Mouse (Mus musculus): ENCODE data around the gene Olfr113. TPM values are rescaled to one million over a fixed set of nuclear protein-coding genes. Genes with fewer than 3 reads are reported as not detected.
"Not testable (repeated sequence)": the region's sequence is repeated elsewhere in the genome, so short reads cannot be mapped to it uniquely, and the experiment has no call there.

Gene Olfr113
- polyA plus RNA-seq, 1 experiment from 2014 or later = not detected

DNA sequence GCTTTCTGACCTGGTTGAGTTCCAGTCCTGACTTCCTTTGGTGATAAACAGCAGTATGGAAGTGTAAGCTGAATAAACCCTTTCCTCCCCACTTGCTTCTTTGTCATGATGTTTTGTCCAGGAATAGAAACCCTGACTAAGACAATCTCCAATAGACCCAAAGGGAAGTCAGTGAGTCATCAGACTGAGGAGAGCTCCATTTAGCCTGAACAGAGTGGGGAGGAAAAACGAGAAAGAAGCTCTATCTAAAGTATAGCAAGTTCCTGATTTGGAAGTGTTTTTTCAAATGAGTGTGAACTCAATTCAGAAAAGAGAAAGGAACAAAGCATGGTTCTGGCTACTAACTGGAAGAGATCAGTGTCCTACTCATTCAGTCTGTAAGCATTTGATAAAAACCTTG is 39.0 kb downstream of the Olfr113 start:
- not testable (repeated sequence) for H3K9me3 ChIP-seq (ENCODE audit: control insufficient read depth, low read length); H3K36me3 ChIP-seq (ENCODE audit: control insufficient read depth, insufficient read depth, low read length); H3K4me3 ChIP-seq (ENCODE audit: control insufficient read depth in 1 of 2, insufficient read depth in 1 of 2, low read depth in 1 of 2, low read length in 2 of 2); H3K9ac ChIP-seq (ENCODE audit: low read length); H3K27me3 ChIP-seq (ENCODE audit: control insufficient read depth, insufficient read depth, low read length); H3K27ac ChIP-seq (replicated peaks in 1 of 2; ENCODE audit: control insufficient read depth in 1 of 2, insufficient read depth in 1 of 2, low read depth in 2 of 2, low read length in 2 of 2); ATAC-seq (ENCODE audit: insufficient number of reproducible peaks, insufficient read depth, low FRiP score, low read depth); H3K4me1 ChIP-seq (ENCODE audit: control insufficient read depth in 2 of 2, insufficient read depth in 2 of 2, low read length in 2 of 2); H3K4me2 ChIP-seq (ENCODE audit: low read length)
- whole genome bisulfite sequencing = 33% methylated on average over 1 of the region's 1 CpGs

DNA sequence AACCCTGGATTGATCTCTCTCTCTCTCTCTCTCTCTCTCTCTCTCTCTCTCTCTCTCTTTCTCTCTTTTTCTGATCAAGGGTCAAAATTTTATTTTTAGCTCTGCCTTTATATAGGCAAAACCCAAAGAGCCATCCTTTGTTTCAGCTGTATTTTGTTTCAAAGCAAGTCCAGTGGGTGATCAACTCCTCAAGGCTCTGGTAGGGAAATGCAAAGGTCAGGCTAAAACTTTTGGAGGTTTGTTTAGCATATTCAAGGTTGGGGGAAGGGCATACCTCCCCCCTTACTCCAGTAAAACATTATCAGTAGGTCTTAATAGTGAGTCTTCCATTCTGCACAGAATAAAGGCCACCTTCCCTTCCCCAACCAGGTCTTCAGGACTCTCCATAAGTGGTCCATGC is 42.3 kb downstream of the Olfr113 start:
- Histone ChIP-seq H3K36me3 (ENCODE audit: control insufficient read depth, insufficient read depth, low read length) (no peaks in the 10 kb centered on the region), H3K27ac (replicated peaks in 1 of 2; ENCODE audit: control insufficient read depth in 1 of 2, insufficient read depth in 1 of 2, low read depth in 2 of 2, low read length in 2 of 2) (no peak overlapping the region), H3K4me3 (ENCODE audit: control insufficient read depth in 1 of 2, insufficient read depth in 1 of 2, low read depth in 1 of 2, low read length in 2 of 2) (no peak overlapping the region), H3K27me3 (ENCODE audit: control insufficient read depth, insufficient read depth, low read length) (no peaks in the 10 kb centered on the region), H3K4me1 (ENCODE audit: control insufficient read depth in 2 of 2, insufficient read depth in 2 of 2, low read length in 2 of 2) (no peaks in the 10 kb centered on the region), H3K9ac (ENCODE audit: low read length) (no peak overlapping the region), H3K9me3 (ENCODE audit: control insufficient read depth, low read length) (0 out of 2 replicates have a peak, but pooled peaks cover 2% of the 10 kb centered on the region), H3K4me2 (ENCODE audit: low read length) (no peak overlapping the region)
- no peak for ATAC-seq (ENCODE audit: insufficient number of reproducible peaks, insufficient read depth, low FRiP score, low read depth)

DNA sequence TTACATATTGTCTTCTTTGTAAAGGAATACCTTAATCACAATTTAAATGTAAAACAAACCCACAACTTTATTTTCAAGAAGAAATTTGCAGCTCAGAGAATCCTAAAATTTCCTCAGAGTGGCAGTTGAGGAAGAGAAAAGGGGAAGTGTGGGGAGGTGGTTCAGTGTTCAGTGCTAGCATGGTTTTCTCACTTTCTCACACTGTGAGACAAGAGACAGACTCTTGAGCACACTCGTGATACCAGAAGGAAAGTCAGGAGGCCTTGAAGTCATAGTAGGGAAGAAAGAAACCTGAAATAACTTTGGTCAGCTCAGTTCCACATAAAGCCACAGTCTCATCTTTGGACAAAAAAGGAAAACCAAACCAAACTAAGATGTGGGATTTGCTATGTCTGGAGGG is 52.0 kb downstream of the Olfr113 start:
- WGBS = 45% methylated on average over 1 of the region's 1 CpGs
- not testable (repeated sequence) for ATAC-seq (ENCODE audit: insufficient number of reproducible peaks, insufficient read depth, low FRiP score, low read depth); H3K9me3 ChIP-seq (ENCODE audit: control insufficient read depth, low read length); H3K36me3 ChIP-seq (ENCODE audit: control insufficient read depth, insufficient read depth, low read length); H3K27ac ChIP-seq (replicated peaks in 1 of 2; ENCODE audit: control insufficient read depth in 1 of 2, insufficient read depth in 1 of 2, low read depth in 2 of 2, low read length in 2 of 2); H3K9ac ChIP-seq (ENCODE audit: low read length); H3K4me1 ChIP-seq (ENCODE audit: control insufficient read depth in 2 of 2, insufficient read depth in 2 of 2, low read length in 2 of 2); H3K4me2 ChIP-seq (ENCODE audit: low read length); H3K4me3 ChIP-seq (ENCODE audit: control insufficient read depth in 1 of 2, insufficient read depth in 1 of 2, low read depth in 1 of 2, low read length in 2 of 2); H3K27me3 ChIP-seq (ENCODE audit: control insufficient read depth, insufficient read depth, low read length)

DNA sequence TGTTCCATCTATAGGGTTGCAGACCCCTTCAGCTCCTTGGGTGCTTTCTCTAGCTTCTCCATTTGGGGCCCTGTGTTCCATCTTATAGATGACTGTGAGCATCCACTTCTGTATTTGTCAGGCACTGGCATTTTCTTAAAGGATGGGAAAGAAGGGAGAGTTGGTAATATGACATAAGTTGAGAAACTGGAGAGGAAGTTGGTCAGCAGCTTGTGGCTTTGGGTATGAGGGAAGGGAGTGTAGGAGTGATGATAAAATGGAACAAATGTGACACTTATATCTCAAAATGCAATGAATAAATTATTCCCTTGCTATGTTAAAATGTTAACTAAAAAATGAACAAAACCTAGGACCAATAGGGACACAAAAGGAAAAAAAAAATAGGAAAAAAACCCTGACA is 52.9 kb downstream of the Olfr113 start:
- not testable (repeated sequence) for H3K9ac ChIP-seq (ENCODE audit: low read length); ATAC-seq (ENCODE audit: insufficient number of reproducible peaks, insufficient read depth, low FRiP score, low read depth); H3K36me3 ChIP-seq (ENCODE audit: control insufficient read depth, insufficient read depth, low read length); H3K27ac ChIP-seq (replicated peaks in 1 of 2; ENCODE audit: control insufficient read depth in 1 of 2, insufficient read depth in 1 of 2, low read depth in 2 of 2, low read length in 2 of 2); H3K9me3 ChIP-seq (ENCODE audit: control insufficient read depth, low read length); H3K27me3 ChIP-seq (ENCODE audit: control insufficient read depth, insufficient read depth, low read length); H3K4me1 ChIP-seq (ENCODE audit: control insufficient read depth in 2 of 2, insufficient read depth in 2 of 2, low read length in 2 of 2); H3K4me2 ChIP-seq (ENCODE audit: low read length); H3K4me3 ChIP-seq (ENCODE audit: control insufficient read depth in 1 of 2, insufficient read depth in 1 of 2, low read depth in 1 of 2, low read length in 2 of 2)

Other genes with a start within 250 kb of the Olfr113 start
- not detected in 2 replicates for gene Olfr103, start 238.0 kb downstream of the Olfr113 start, polyA plus RNA-seq (2014; fragmentation: Nextera tagmentation; extraction: Ambion mirVana)
- not detected in 2 replicates for gene Olfr104-ps, start 218.1 kb downstream of the Olfr113 start, polyA plus RNA-seq (2014; fragmentation: Nextera tagmentation; extraction: Ambion mirVana)
- not detected in 2 replicates for gene Olfr105-ps, start 198.6 kb downstream of the Olfr113 start, polyA plus RNA-seq (2014; fragmentation: Nextera tagmentation; extraction: Ambion mirVana)
- gene Olfr106-ps, start 187.3 kb downstream of the Olfr113 start, polyA plus RNA-seq (2014; fragmentation: Nextera tagmentation; extraction: Ambion mirVana) = not detected in 2 replicates
- gene Olfr107, start 178.4 kb downstream of the Olfr113 start, polyA plus RNA-seq (2014; fragmentation: Nextera tagmentation; extraction: Ambion mirVana) = not detected in 2 replicates
- gene Olfr108, start 132.2 kb downstream of the Olfr113 start, polyA plus RNA-seq (2014; fragmentation: Nextera tagmentation; extraction: Ambion mirVana) = not detected in 2 replicates
- gene Olfr109, start 118.7 kb downstream of the Olfr113 start, polyA plus RNA-seq (2014; fragmentation: Nextera tagmentation; extraction: Ambion mirVana) = not detected in 2 replicates
- gene H2-M2, start 94.1 kb downstream of the Olfr113 start, polyA plus RNA-seq (2014; fragmentation: Nextera tagmentation; extraction: Ambion mirVana) = not detected in 2 replicates
- gene Olfr110, start 85.2 kb downstream of the Olfr113 start, polyA plus RNA-seq (2014; fragmentation: Nextera tagmentation; extraction: Ambion mirVana) = not detected in 2 replicates
- 0.08 TPM in 1 of 2 replicates, not detected in the other for gene Olfr111, start 69.6 kb downstream of the Olfr113 start, polyA plus RNA-seq (2014; fragmentation: Nextera tagmentation; extraction: Ambion mirVana)
- gene Olfr112, start 8.2 kb downstream of the Olfr113 start, polyA plus RNA-seq (2014; fragmentation: Nextera tagmentation; extraction: Ambion mirVana) = not detected in 2 replicates
- not detected in 2 replicates for gene Olfr114, start 15.1 kb upstream of the Olfr113 start, polyA plus RNA-seq (2014; fragmentation: Nextera tagmentation; extraction: Ambion mirVana)
- not detected in 2 replicates for gene Olfr115, start 49.4 kb upstream of the Olfr113 start, polyA plus RNA-seq (2014; fragmentation: Nextera tagmentation; extraction: Ambion mirVana)
- gene Olfr116, start 49.5 kb upstream of the Olfr113 start, polyA plus RNA-seq (2014; fragmentation: Nextera tagmentation; extraction: Ambion mirVana) = not detected in 2 replicates
- not detected in 2 replicates for gene Olfr117, start 86.1 kb upstream of the Olfr113 start, polyA plus RNA-seq (2014; fragmentation: Nextera tagmentation; extraction: Ambion mirVana)
- gene Olfr118, start 89.3 kb upstream of the Olfr113 start, polyA plus RNA-seq (2014; fragmentation: Nextera tagmentation; extraction: Ambion mirVana) = not detected in 2 replicates
- gene Olfr119, start 118.9 kb upstream of the Olfr113 start, polyA plus RNA-seq (2014; fragmentation: Nextera tagmentation; extraction: Ambion mirVana) = not detected in 2 replicates
- gene Olfr120, start 144.1 kb upstream of the Olfr113 start, polyA plus RNA-seq (2014; fragmentation: Nextera tagmentation; extraction: Ambion mirVana) = not detected in 2 replicates
- not detected in 2 replicates for gene Olfr121, start 171.2 kb upstream of the Olfr113 start, polyA plus RNA-seq (2014; fragmentation: Nextera tagmentation; extraction: Ambion mirVana)
- not detected in 2 replicates for gene Olfr122, start 190.9 kb upstream of the Olfr113 start, polyA plus RNA-seq (2014; fragmentation: Nextera tagmentation; extraction: Ambion mirVana)
- not detected in 2 replicates for gene Olfr123, start 215.9 kb upstream of the Olfr113 start, polyA plus RNA-seq (2014; fragmentation: Nextera tagmentation; extraction: Ambion mirVana)
- gene Olfr124, start 222.2 kb upstream of the Olfr113 start, polyA plus RNA-seq (2014; fragmentation: Nextera tagmentation; extraction: Ambion mirVana) = not detected in 2 replicates

Measured in heart, embryonic 14.5 days (tissue).